Comparison of ENCODE assay signal across 25 mouse cellular contexts in genomic region chr6:85572816-85573215, GRCm38 (mm10). TPM values are rescaled to one million over a fixed set of nuclear protein-coding genes. Genes with fewer than 3 reads are reported as not detected.
"Had no signal": no experiment of that assay in that cellular context is flagged by ENCODE, and none has a peak within 500 bp of the region (broad histone marks: within the 10 kb centered on the region; RNA-seq: fewer than 3 reads in every experiment).

No protein-coding gene starts in this region.

- H3K27ac ChIP-seq: midbrain, embryonic 10.5 days; midbrain, embryonic 12.5 days; neural tube, embryonic 13.5 days; neural tube, embryonic 15.5 days had no signal

- H3K4me1 ChIP-seq: midbrain, embryonic 10.5 days; midbrain, embryonic 12.5 days; neural tube, embryonic 13.5 days; neural tube, embryonic 15.5 days had no signal

- H3K27me3 ChIP-seq: midbrain, embryonic 12.5 days; neural tube, embryonic 13.5 days; neural tube, embryonic 15.5 days had no signal

- H3K36me3 ChIP-seq: midbrain, embryonic 10.5 days; midbrain, embryonic 12.5 days; neural tube, embryonic 13.5 days; neural tube, embryonic 15.5 days had no signal

- DNase-seq: lung, embryonic 14.5 days; lung, postnatal 10 days; lung, postnatal 4 days; midbrain, embryonic 14.5 days; retina, postnatal 1 day; right cerebral cortex, adult 18-20 months; right cerebral cortex, postnatal 25 days; right cerebral cortex, postnatal 4 days; spleen, adult 18-20 months; thymus, adult 18-20 months; thymus, postnatal 14 days; thymus, postnatal 36 days had no signal

- H3K4me3 ChIP-seq: midbrain, embryonic 10.5 days; midbrain, embryonic 12.5 days; myocyte; neural tube, embryonic 13.5 days; neural tube, embryonic 15.5 days had no signal

RNA-seq across cellular contexts. Expression of gene Egr4, which starts 59.4 kb away (rescaled TPM):
- total RNA-seq: megakaryocyte, adult 5-6 weeks had no signal
- polyA plus RNA-seq: lung, embryonic 14.5 days; lung, embryonic 16.5 days; midbrain, embryonic 10.5 days; midbrain, embryonic 12.5 days; midbrain, embryonic 14.5 days; midbrain, embryonic 16.5 days; myocyte; neural tube, embryonic 11.5 days; neural tube, embryonic 13.5 days; small intestine, adult 2 months; stomach, embryonic 14.5 days; stomach, embryonic 16.5 days; thymus, postnatal 0 days had no signal
